In the genomic region with DNA sequence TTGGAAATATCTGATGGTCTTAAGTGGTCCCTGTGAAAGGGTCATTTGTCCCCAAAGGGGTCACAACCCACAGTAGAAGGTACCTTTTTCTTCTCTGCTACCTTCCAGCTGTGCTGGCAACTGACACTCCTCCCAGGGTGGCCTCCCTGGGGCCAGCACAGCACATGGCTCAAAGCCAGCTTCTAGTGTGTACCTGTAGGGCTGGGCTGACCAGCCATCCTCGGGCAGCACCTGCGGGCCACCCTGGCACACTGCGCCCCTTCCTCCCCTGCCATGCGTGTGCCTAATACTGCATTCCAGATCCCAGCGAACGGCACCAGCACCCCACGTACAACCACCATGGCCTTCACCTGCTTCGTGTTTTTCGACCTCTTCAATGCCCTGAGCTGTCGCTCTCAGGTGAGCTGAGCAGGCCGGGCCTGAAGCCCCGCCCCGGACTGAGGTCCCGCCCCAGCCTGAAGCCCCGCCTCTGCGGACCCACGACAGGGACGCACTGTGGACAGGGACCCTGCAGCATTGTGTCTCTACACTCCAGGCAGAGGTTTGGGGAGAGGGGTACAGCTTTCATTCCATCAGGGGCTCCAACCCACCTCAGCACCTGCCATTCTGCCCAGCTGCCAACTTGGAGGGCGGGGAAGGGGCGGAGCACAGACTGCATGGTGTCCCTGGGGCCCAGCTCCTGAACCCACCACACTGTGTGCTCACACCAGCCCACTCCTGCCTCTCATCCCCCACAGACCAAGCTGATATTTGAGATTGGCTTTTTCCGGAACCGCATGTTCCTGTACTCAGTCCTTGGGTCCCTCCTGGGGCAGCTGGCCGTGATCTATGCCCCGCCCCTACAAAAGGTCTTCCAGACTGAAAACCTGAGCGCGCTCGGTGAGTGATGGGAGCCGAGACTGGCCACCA, we compare ENCODE assay signal across 8 mouse cellular contexts. TPM values are rescaled to one million over a fixed set of nuclear protein-coding genes. Genes with fewer than 3 reads are reported as not detected.
A peak's percentile ranks its signal among the peaks of the same experiment; 100 is the strongest.
DNase-seq lines count a peak whose midpoint lies in the region; ATAC-seq and TF ChIP-seq lines count a peak whose summit lies in the region.

No protein-coding gene starts in this region.

- no peaks in the 10 kb centered on the region for H3K9me3 ChIP-seq in liver, embryonic 11.5 days (ENCODE audit: control insufficient read depth, low read length)
- no peaks in the 10 kb centered on the region for H3K9me3 ChIP-seq in forebrain, postnatal 0 days (ENCODE audit: low read length)
- no peaks in the 10 kb centered on the region for H3K9me3 ChIP-seq in midbrain, embryonic 14.5 days (ENCODE audit: control insufficient read depth, low read length)

- no peaks in the 10 kb centered on the region for H3K36me3 ChIP-seq in liver, embryonic 11.5 days (ENCODE audit: control insufficient read depth, insufficient read depth, low read length)
- H3K36me3 ChIP-seq in forebrain, postnatal 0 days (ENCODE audit: insufficient read depth) = peaks cover 4% of the 10 kb centered on the region; the same call in 1 of the 2 replicates
- peaks cover 2% of the 10 kb centered on the region; the same call in 1 of the 2 replicates for H3K36me3 ChIP-seq in midbrain, embryonic 14.5 days (ENCODE audit: control insufficient read depth, insufficient read depth, low read length)

- peak overlapping the region; percentile 43 for H3K4me3 ChIP-seq in liver, embryonic 11.5 days (ENCODE audit: low read depth, low read length)
- peak overlapping the region; percentile 3; the same call in 1 of the 2 replicates for H3K4me3 ChIP-seq in forebrain, postnatal 0 days (ENCODE audit: low read depth, low read length)
- 0 out of 2 replicates have a peak overlapping the region, but pooled peaks have one; percentile 9 for H3K4me3 ChIP-seq in midbrain, embryonic 14.5 days (replicated peaks; ENCODE audit: low read depth, low read length)

- 18% methylated on average over 28 of the region's 28 CpGs for WGBS in liver, embryonic 11.5 days
- WGBS in forebrain, postnatal 0 days = 19% methylated on average over 28 of the region's 28 CpGs
- WGBS in midbrain, embryonic 14.5 days = 19% methylated on average over 28 of the region's 28 CpGs

- H3K4me2 ChIP-seq in liver, embryonic 11.5 days = peak overlapping the region; percentile 57
- H3K4me2 ChIP-seq in forebrain, postnatal 0 days (ENCODE audit: low read depth) = peak overlapping the region; percentile 34
- H3K4me2 ChIP-seq in midbrain, embryonic 14.5 days (ENCODE audit: low read length) = peak overlapping the region; percentile 34

- H3K27ac ChIP-seq in liver, embryonic 11.5 days (ENCODE audit: low read depth, low read length) = no peak overlapping the region
- H3K27ac ChIP-seq in forebrain, postnatal 0 days (ENCODE audit: low read depth, low read length) = no peak overlapping the region
- H3K27ac ChIP-seq in midbrain, embryonic 14.5 days (replicated peaks; ENCODE audit: low read depth, low read length) = no peak overlapping the region

- no peak for DNase-seq in liver, embryonic 11.5 days (ENCODE audit: low spot score)
- no peak for DNase-seq in liver
- DNase-seq in forebrain, postnatal 0 days = no peak
- peak; percentile 52 to 61 for DNase-seq in kidney, postnatal 4 days
- no peak for DNase-seq in midbrain, embryonic 14.5 days
- DNase-seq in adrenal gland, postnatal 14 days = no peak
- no peak for DNase-seq in layer of hippocampus, postnatal 10 days (ENCODE audit: low spot score in 2 of 2)
- DNase-seq in right cerebral cortex, postnatal 10 days (ENCODE audit: low spot score in 2 of 2) = no peak

- peak; percentile 46; the same call in 1 of the 2 replicates for ATAC-seq in liver, embryonic 11.5 days (replicated peaks; ENCODE audit: low FRiP score)
- peak; percentile 47 for ATAC-seq in forebrain, postnatal 0 days
- no peak for ATAC-seq in midbrain, embryonic 14.5 days (ENCODE audit: low FRiP score, low TSS enrichment)

- no peak for TF ChIP-seq CTCF in forebrain, postnatal 0 days (IDR thresholded peaks at IDR 0.05; ENCODE audit: low read depth)

- H3K9ac ChIP-seq in liver, embryonic 11.5 days (ENCODE audit: low read depth, low read length) = no peak overlapping the region
- H3K9ac ChIP-seq in forebrain, postnatal 0 days = no peak overlapping the region
- no peak overlapping the region; the same call in 1 of the 2 replicates for H3K9ac ChIP-seq in midbrain, embryonic 14.5 days (replicated peaks; ENCODE audit: low read length)

- peaks cover 6% of the 10 kb centered on the region; the same call in 1 of the 2 replicates for H3K27me3 ChIP-seq in liver, embryonic 11.5 days (replicated peaks; ENCODE audit: control insufficient read depth, insufficient read depth, low read length)
- no peaks in the 10 kb centered on the region for H3K27me3 ChIP-seq in forebrain, postnatal 0 days (ENCODE audit: insufficient read depth, low read length)
- H3K27me3 ChIP-seq in midbrain, embryonic 14.5 days (ENCODE audit: control insufficient read depth, insufficient read depth, low read length) = no peaks in the 10 kb centered on the region

- H3K4me1 ChIP-seq in liver, embryonic 11.5 days (replicated peaks; ENCODE audit: control insufficient read depth, insufficient read depth, low read length) = peaks cover 10% of the 10 kb centered on the region; the same call in 1 of the 2 replicates
- no peaks in the 10 kb centered on the region for H3K4me1 ChIP-seq in forebrain, postnatal 0 days (ENCODE audit: insufficient read depth)
- H3K4me1 ChIP-seq in midbrain, embryonic 14.5 days (ENCODE audit: control insufficient read depth, insufficient read depth, low read length) = peaks cover 9% of the 10 kb centered on the region; the same call in 1 of the 2 replicates

RNA-seq across cellular contexts. Expression of a gene that starts 22.7 kb away (rescaled TPM):
- 9.5 and 10.3 TPM in 2 replicates for polyA plus RNA-seq in liver, embryonic 11.5 days (2014; fragmentation: Nextera tagmentation; extraction: Ambion mirVana)
- 21.0 and 21.1 TPM in 2 replicates for total RNA-seq in forebrain, postnatal 0 days (2014; rRNA removed)
- 6.8 and 9.4 TPM in 2 replicates for polyA plus RNA-seq in forebrain, postnatal 0 days (2015; fragmentation: Nextera tagmentation; extraction: Ambion mirVana)
- polyA plus RNA-seq in midbrain, embryonic 14.5 days (2014; fragmentation: Nextera tagmentation; extraction: Ambion mirVana) = 5.8 and 6.3 TPM in 2 replicates
- total RNA-seq in adrenal gland, postnatal 14 days (2021) = 9.1 and 10.8 TPM in 2 replicates
- total RNA-seq in layer of hippocampus, postnatal 10 days (2021) = 10 to 100 TPM; 16.3 to 18.3 TPM

RNA-seq across cellular contexts. Expression of a gene that starts 55.7 kb away (rescaled TPM):
- 0.40 and 0.51 TPM in 2 replicates for polyA plus RNA-seq in liver, embryonic 11.5 days (2014; fragmentation: Nextera tagmentation; extraction: Ambion mirVana)
- total RNA-seq in forebrain, postnatal 0 days (2014; rRNA removed) = not detected in 2 replicates
- polyA plus RNA-seq in forebrain, postnatal 0 days (2015; fragmentation: Nextera tagmentation; extraction: Ambion mirVana) = 0.15 and 0.22 TPM in 2 replicates
- polyA plus RNA-seq in midbrain, embryonic 14.5 days (2014; fragmentation: Nextera tagmentation; extraction: Ambion mirVana) = 0.08 and 0.11 TPM in 2 replicates
- total RNA-seq in adrenal gland, postnatal 14 days (2021) = 0.41 TPM in 2 replicates
- 1 to 10 TPM; 1.8 to 2.0 TPM for total RNA-seq in layer of hippocampus, postnatal 10 days (2021)

Comparison
In these comparisons a context has a peak if more than half of its experiments do, and no peak if none do; other contexts are left out.
1. DNase-seq: peak in kidney, postnatal 4 days (2 of 2); none in liver, embryonic 11.5 days (single experiment), liver (single experiment), forebrain, postnatal 0 days (single experiment), midbrain, embryonic 14.5 days (single experiment), adrenal gland, postnatal 14 days (single experiment), layer of hippocampus, postnatal 10 days (0 of 2) and right cerebral cortex, postnatal 10 days (0 of 2).
2. Peak in every context shown above with its lines, with median percentiles within 50 percentile points of each other: H3K4me2 ChIP-seq and H3K4me3 ChIP-seq.